Mouse (Mus musculus): ENCODE measurements around the gene Nox1.

The Nox1 gene

DNA sequence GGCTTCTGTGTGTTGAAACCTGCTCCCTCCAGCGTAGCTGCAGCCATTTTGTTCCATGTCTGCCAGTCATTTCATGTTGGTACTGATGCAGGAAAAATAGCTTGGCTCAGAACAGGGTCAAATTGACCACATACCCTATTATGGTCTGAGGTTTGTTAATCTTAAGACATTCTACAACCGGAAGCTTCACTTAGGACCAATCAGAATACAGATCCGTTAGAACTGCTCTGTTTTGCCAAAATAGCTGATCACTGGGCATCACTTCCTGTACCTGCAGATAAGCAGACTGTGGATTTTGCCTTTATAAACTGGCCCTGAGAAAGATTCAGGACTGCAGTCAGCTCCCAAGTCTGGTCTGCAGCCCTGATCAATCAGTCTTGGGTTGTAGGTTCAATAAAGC lies 93.2 kb downstream of the Nox1 start:
- no peak for DNase-seq (ENCODE audit: low spot score in 2 of 2)

DNA sequence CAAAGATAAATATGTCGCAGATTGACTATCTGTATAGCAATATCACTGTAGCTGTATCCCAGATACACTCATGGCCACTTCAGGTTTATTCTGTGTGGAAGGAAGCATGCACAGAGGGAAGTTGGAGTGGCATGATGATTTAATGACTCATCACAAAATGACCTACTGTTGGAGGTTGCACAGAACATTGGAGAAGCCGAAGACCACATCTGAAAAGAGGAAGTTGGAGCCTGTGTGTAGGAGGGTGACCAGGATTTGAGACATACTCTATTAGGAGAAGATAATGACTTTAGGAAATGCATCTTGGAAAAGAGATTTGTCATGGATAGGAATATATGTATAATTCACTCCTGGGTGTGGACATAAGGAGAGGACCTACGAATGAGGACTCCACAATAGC lies 105.3 kb downstream of the Nox1 start:
- DNase-seq (ENCODE audit: low spot score in 2 of 2): no peak

DNA sequence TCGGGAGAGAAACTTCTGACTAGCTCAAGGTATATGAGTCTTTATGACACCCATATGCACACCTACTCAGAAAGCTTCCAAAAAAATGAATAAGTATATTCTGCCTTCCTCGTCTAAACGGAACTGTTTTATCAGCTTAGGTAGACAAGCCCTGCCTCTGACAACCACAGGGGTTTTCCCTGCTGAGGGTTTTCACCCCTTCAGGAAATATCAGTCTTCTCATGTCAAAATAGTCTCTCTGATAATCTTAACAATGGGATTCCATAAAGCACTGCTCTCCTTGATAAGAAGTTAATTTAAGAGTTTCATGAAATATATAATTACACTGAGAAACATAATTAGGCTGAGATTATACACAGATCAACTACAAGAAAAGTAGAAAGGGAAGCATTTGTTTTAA lies 110.0 kb downstream of the Nox1 start:
- no peak for DNase-seq (ENCODE audit: low spot score in 2 of 2)

DNA sequence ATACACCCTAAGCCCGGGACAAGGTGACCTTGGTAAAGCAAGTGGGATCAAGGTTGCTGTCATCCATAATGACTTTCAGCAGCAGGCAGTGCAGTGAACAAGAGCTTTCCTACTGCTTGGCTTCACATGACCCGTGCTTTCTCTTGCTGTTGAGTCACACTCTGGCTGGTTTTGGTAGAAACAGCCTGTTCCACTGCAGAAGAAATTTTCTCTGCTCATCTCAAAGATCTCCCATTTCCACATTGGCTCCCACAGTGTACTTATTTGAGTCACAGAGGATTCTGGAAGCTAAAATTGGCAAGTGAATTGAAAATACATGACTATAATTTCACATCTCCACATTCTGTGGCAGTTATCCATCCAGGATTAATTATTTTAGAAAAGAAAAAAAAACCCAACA lies 119.1 kb downstream of the Nox1 start:
- peak; percentile 3 to 7 for DNase-seq (ENCODE audit: low spot score in 2 of 2)

DNA sequence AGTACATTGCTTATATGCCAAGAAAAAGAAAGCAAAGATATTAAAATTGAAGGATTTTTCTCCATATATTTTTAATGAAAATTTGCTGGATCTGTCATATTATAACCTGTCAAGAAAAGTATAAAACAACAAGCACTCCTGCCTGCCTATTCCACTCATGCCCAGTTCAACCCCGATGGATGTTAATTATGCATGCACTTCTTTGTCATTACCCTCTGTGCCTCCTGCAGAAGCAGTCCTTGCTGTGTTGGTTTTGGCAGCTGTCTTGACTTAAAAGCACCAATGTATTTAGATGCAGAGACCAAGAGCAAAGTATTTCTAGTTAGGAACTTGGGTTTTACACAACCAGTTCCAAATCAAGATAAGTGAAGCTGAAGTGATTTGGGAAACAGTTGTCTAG lies 136.3 kb downstream of the Nox1 start:
- DNase-seq (ENCODE audit: low spot score in 2 of 2): no peak

DNA sequence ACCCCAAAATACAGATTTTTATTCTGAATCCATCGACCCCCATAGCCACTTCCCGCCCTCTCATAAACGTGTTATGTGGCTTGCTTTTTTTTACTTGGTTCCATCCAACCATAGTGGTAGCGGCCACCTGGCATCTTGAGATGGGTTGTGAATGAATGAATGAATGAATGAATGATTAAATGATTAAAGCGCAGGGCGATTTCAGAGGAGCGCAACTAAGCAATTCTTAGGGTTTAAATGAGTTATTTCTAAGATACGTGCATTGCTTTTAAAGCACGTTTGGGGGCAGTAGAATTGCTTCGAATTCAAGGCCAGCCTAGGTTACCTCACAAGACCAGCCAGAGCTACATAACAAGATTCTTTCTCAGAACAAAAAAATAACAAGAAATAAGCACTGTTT lies 162.0 kb downstream of the Nox1 start:
- DNase-seq (ENCODE audit: low spot score in 2 of 2): peak in 1 of 2 experiments; percentile 6

DNA sequence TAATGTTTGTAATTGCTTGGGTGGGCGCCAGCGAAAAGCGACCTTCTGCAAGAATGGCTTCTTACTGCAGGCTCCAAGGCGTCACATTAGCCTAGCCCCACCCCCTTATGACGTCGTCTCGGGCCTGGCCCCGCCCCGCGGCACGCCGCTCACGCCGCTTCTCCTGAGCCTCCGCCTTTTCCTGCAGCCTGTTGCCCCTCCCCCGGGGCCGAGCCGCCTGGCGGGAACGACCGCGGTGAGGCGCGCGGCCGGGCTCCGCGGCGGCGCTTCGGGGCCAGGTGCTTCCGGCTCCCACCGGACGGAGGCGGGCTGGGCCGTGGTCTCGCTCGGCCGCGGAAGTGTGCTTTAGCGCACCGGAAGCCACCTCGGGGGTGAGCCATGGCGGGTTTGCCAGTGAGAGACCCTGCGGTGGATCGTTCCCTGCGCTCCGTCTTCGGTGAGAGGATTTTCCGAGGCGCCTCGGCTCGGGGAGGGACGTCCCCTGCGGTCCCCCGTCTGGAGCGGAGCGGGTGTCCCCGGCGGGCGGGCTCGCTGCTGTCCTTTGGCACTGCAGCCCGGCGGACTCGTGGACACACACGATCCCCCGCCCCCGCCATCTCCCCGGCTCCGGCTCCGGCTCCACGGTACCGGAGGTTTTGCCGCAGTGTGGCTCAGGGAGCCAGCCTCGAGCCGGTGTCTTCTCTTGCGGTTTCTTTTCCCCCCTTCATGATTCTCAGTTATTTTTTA lies 162.6 kb downstream of the Nox1 start, which contains the start of gene Cstf2:
Cstf2 (plus strand) TSS at position 201 of the 726 bp plus-strand sequence.
- peak; percentile 92 to 93 for DNase-seq (ENCODE audit: low spot score in 2 of 2)

DNA sequence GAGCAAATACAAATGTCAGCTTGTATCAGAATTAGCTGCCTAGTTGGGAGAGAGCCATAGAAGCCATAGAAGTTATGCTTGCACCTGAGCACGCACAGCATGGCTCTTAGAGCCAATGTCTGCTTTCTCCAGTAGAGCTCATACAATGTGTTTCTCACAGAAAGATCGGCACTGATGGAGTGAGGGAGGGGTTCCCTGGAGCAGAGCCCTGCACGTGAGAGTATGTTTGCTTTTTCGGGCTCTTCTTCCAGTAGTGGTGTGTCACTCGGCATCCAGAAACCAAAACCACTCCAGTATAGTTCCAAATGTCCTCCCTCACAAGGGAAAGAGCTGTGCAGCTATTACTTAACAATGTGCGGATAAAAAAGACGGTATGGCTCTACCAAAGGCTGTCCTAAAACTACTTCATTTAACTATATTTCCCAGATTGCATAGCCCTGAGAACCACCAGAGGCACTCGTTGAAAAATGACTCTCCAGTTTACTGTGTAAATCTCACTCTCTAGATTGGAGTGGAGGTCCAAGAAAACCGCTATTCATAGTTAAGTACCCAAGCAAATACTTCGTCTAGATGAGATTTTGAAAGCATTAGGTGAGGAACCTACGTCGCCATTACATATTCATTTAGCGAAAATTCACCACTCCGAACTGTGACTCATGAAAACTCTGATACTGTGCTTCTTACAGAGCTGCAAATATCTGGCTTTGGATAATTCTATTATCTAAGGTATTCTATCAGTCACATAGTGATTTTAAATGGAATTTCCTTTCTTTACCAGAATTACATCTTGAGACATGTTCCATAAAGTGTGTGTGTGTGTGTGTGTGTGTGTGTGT lies 163.5 kb downstream of the Nox1 start:
- DNase-seq (ENCODE audit: low spot score in 2 of 2): no peak

DNA sequence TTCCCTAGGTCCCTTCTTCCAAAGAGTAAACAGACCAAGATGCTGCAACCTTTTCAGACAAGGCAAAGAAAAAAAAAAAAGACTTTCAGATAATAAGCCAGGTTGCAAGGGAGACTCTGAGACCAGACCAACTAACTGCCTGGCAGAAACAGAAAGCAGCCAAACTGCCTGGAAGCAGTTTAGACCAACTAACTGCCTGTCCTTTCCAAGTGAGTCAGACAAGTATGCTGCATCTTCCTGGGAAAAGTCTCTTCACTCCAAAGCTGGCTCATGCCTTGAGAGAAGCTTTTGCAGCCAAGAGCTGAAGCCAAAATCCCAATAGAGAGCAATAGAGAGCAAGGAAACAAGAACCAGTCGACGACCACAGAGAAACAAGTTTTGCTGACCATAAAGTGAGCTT lies 164.9 kb downstream of the Nox1 start:
- DNase-seq (ENCODE audit: low spot score in 2 of 2): no peak

DNA sequence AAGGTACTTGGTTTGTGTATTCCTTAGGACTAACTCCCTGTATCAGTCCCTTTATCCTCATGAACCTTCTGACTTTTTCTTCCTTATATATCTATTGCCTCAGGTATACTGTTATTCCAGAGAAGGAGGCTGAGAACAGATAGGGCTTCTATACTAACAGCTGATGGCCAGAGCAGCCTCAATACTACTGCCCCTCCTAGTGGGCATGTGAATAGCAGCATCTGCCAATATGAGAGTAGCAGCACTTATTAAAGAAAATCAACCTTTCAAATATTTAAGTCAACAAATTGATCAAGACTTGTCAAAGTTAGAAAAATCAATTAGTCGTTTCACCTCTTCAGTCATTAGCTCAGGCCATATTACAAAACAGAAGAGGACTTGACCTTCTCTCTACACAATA lies 172.8 kb downstream of the Nox1 start:
- no peak for DNase-seq (ENCODE audit: low spot score in 2 of 2)
